Mouse (Mus musculus): ENCODE data around the gene Ranbp3. TPM values are rescaled to one million over a fixed set of nuclear protein-coding genes. Genes with fewer than 3 reads are reported as not detected.
"Not testable (repeated sequence)": the region's sequence is repeated elsewhere in the genome, so short reads cannot be mapped to it uniquely, and the experiment has no call there.

The Ranbp3 gene
- polyA plus RNA-seq (2014; fragmentation: Nextera tagmentation; extraction: Ambion mirVana): 105 and 115 TPM in 2 replicates

DNA sequence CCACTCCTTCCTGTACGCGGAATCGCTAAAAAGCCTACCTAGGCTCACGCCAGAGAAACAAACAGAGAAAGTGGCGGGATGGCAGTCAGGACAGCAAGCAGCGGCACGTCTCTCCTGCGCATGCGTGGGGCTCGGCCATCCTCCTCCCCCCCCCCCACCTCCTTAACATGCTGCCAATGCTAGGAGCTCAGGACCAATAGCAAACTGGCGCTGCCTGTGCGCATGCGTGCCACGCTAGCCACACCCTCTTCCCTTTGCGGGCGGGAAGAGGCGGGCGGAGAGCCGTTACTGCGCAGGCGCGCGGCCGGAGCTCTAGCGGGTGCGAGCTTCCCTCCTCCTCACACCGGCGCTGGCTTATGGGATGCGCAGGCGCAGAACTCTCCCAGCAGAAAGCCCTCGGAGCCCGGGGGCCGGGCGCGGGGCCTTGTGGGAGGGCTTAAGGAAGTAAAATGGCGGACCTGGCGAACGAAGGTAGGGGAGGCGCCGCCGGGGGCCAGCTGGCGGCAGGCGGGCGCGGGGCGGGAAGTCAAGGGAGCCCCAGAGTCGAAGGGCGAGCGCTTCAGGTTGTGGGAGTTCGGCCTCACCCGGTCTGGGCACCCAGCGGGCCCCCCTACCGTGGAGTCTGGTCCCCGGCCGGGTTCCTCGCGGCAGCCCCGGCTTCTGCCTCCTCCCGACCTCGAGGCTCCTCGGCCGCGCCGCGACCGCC is at the start of gene Ranbp3:
TSS of gene Ranbp3 (plus strand) at position 354 of the 706 bp plus-strand sequence.
- under 1% methylated on average over 59 of the region's 66 CpGs for WGBS
- Histone ChIP-seq H3K27ac (replicated peaks; ENCODE audit: low read depth, low read length) (peak within 1 kb of the TSS; percentile 81), H3K27me3 (ENCODE audit: control insufficient read depth, insufficient read depth, low read length) (no peaks in the 10 kb centered on the region; the same call in 1 of the 2 replicates), H3K9me3 (replicated peaks; ENCODE audit: control insufficient read depth, low read length) (no peaks in the 10 kb centered on the region), H3K4me3 (ENCODE audit: low read depth, low read length) (peak within 1 kb of the TSS; percentile 96), H3K9ac (replicated peaks; ENCODE audit: low read length) (peak within 1 kb of the TSS; percentile 93), H3K36me3 (replicated peaks; ENCODE audit: control insufficient read depth, insufficient read depth, low read depth, low read length) (no peaks in the 10 kb centered on the region; the same call in none of the 2 replicates), H3K4me2 (ENCODE audit: low read depth, low read length) (peak within 1 kb of the TSS; percentile 70), H3K4me1 (ENCODE audit: control insufficient read depth, insufficient read depth, low read length) (peaks cover 7% of the 10 kb centered on the region)
- DNase-seq (ENCODE audit: low spot score) (peak; percentile 99), ATAC-seq (replicated peaks; ENCODE audit: insufficient number of reproducible peaks, low FRiP score, low TSS enrichment, low read depth) (peak; percentile 84)

- Histone ChIP-seq H3K4me1 (ENCODE audit: control insufficient read depth, insufficient read depth, low read length) (no peaks in the 10 kb centered on the region), H3K9me3 (replicated peaks; ENCODE audit: control insufficient read depth, low read length) (no peaks in the 10 kb centered on the region), H3K9ac (replicated peaks; ENCODE audit: low read length) (no peak overlapping the region), H3K4me3 (ENCODE audit: low read depth, low read length) (peak overlapping the region; percentile 81; the same call in 1 of the 2 replicates), H3K27ac (replicated peaks; ENCODE audit: low read depth, low read length) (no peak overlapping the region), H3K36me3 (replicated peaks; ENCODE audit: control insufficient read depth, insufficient read depth, low read depth, low read length) (peaks cover 3% of the 10 kb centered on the region), H3K27me3 (ENCODE audit: control insufficient read depth, insufficient read depth, low read length) (no peaks in the 10 kb centered on the region), H3K4me2 (ENCODE audit: low read depth, low read length) (peak overlapping the region; percentile 56; the same call in 1 of the 2 replicates)
- DNase-seq (ENCODE audit: low spot score) (no peak), ATAC-seq (replicated peaks; ENCODE audit: insufficient number of reproducible peaks, low FRiP score, low TSS enrichment, low read depth) (no peak)
- WGBS: 83% methylated on average over 3 of the region's 3 CpGs
Observed at GRCm38 (mm10) chr17:56625495-56625894, 47.6 kb upstream of the Ranbp3 start.

DNA sequence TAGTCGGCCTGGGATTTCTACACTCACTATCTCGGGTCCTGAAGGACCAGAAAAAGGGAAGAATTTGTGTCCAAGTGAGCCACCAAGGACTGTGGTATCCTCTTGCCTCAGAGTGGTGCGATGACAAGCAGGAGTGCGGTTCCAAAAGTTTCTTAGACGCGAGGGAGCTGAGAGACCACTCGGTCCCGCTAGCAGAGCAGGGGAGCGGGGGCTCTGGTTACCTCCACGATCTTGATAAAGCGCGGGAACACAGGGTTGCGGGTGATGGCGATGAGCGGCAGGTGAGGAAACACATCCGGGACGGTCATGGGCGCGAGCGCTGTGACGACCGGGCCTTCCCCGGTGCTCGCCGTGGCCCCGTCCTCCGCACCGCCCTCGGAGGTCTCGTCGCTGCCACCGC is 46.8 kb upstream of the Ranbp3 start:
- Histone ChIP-seq H3K4me1 (ENCODE audit: control insufficient read depth, insufficient read depth, low read length) (no peaks in the 10 kb centered on the region), H3K4me3 (ENCODE audit: low read depth, low read length) (peak overlapping the region; percentile 81), H3K4me2 (ENCODE audit: low read depth, low read length) (peak overlapping the region; percentile 56), H3K36me3 (replicated peaks; ENCODE audit: control insufficient read depth, insufficient read depth, low read depth, low read length) (peaks cover 3% of the 10 kb centered on the region), H3K27me3 (ENCODE audit: control insufficient read depth, insufficient read depth, low read length) (no peaks in the 10 kb centered on the region), H3K27ac (replicated peaks; ENCODE audit: low read depth, low read length) (no peak overlapping the region), H3K9ac (replicated peaks; ENCODE audit: low read length) (peak overlapping the region; percentile 77), H3K9me3 (replicated peaks; ENCODE audit: control insufficient read depth, low read length) (no peaks in the 10 kb centered on the region)
- ATAC-seq (replicated peaks; ENCODE audit: insufficient number of reproducible peaks, low FRiP score, low TSS enrichment, low read depth) (peak; percentile 7), DNase-seq (ENCODE audit: low spot score) (no peak)
- under 1% methylated on average over 31 of the region's 32 CpGs for WGBS

GRCm38 (mm10) chr17:56626754-56627470 is 46.2 kb upstream of the Ranbp3 start, which contains the start of gene Lonp1:
Gene Lonp1 (minus strand): TSS chr17:56626887.
- Histone ChIP-seq H3K9ac (replicated peaks; ENCODE audit: low read length) (peak within 1 kb of the TSS; percentile 77), H3K9me3 (replicated peaks; ENCODE audit: control insufficient read depth, low read length) (no peaks in the 10 kb centered on the region), H3K4me3 (ENCODE audit: low read depth, low read length) (peak within 1 kb of the TSS; percentile 81), H3K4me2 (ENCODE audit: low read depth, low read length) (peak within 1 kb of the TSS; percentile 76), H3K27me3 (ENCODE audit: control insufficient read depth, insufficient read depth, low read length) (no peaks in the 10 kb centered on the region), H3K36me3 (replicated peaks; ENCODE audit: control insufficient read depth, insufficient read depth, low read depth, low read length) (peaks cover 2% of the 10 kb centered on the region), H3K27ac (replicated peaks; ENCODE audit: low read depth, low read length) (peak within 1 kb of the TSS; percentile 59), H3K4me1 (ENCODE audit: control insufficient read depth, insufficient read depth, low read length) (no peaks in the 10 kb centered on the region)
- ATAC-seq (replicated peaks; ENCODE audit: insufficient number of reproducible peaks, low FRiP score, low TSS enrichment, low read depth) (peak; percentile 90), DNase-seq (ENCODE audit: low spot score) (peak; percentile 100)
- under 1% methylated on average over 51 of the region's 51 CpGs for WGBS

GRCm38 (mm10) chr17:56627530-56628277 is 45.4 kb upstream of the Ranbp3 start, which contains the start of gene Catsperd:
Gene Catsperd (plus strand): TSS chr17:56628143.
- Histone ChIP-seq H3K4me2 (ENCODE audit: low read depth, low read length) (peak within 1 kb of the TSS; percentile 76), H3K27ac (replicated peaks; ENCODE audit: low read depth, low read length) (peak within 1 kb of the TSS; percentile 59), H3K36me3 (replicated peaks; ENCODE audit: control insufficient read depth, insufficient read depth, low read depth, low read length) (no peaks in the 10 kb centered on the region; the same call in none of the 2 replicates), H3K4me3 (ENCODE audit: low read depth, low read length) (peak within 1 kb of the TSS; percentile 81), H3K9me3 (replicated peaks; ENCODE audit: control insufficient read depth, low read length) (no peaks in the 10 kb centered on the region), H3K9ac (replicated peaks; ENCODE audit: low read length) (peak within 1 kb of the TSS; percentile 62), H3K4me1 (ENCODE audit: control insufficient read depth, insufficient read depth, low read length) (no peaks in the 10 kb centered on the region), H3K27me3 (ENCODE audit: control insufficient read depth, insufficient read depth, low read length) (no peaks in the 10 kb centered on the region)
- WGBS: 9% methylated on average over 26 of the region's 26 CpGs
- DNase-seq (ENCODE audit: low spot score): peak; percentile 55
- peak; percentile 46 for ATAC-seq (replicated peaks; ENCODE audit: insufficient number of reproducible peaks, low FRiP score, low TSS enrichment, low read depth)

GRCm38 (mm10) chr17:56629800-56630781 is 43.0 kb upstream of the Ranbp3 start:
- not testable (repeated sequence) for H3K4me1 ChIP-seq (ENCODE audit: control insufficient read depth, insufficient read depth, low read length); H3K9ac ChIP-seq (replicated peaks; ENCODE audit: low read length); H3K9me3 ChIP-seq (replicated peaks; ENCODE audit: control insufficient read depth, low read length); DNase-seq (ENCODE audit: low spot score); H3K4me2 ChIP-seq (ENCODE audit: low read depth, low read length); H3K4me3 ChIP-seq (ENCODE audit: low read depth, low read length); H3K27me3 ChIP-seq (ENCODE audit: control insufficient read depth, insufficient read depth, low read length); H3K36me3 ChIP-seq (replicated peaks; ENCODE audit: control insufficient read depth, insufficient read depth, low read depth, low read length); ATAC-seq (replicated peaks; ENCODE audit: insufficient number of reproducible peaks, low FRiP score, low TSS enrichment, low read depth); H3K27ac ChIP-seq (replicated peaks; ENCODE audit: low read depth, low read length)
- WGBS: 88% methylated on average over 27 of the region's 27 CpGs

DNA sequence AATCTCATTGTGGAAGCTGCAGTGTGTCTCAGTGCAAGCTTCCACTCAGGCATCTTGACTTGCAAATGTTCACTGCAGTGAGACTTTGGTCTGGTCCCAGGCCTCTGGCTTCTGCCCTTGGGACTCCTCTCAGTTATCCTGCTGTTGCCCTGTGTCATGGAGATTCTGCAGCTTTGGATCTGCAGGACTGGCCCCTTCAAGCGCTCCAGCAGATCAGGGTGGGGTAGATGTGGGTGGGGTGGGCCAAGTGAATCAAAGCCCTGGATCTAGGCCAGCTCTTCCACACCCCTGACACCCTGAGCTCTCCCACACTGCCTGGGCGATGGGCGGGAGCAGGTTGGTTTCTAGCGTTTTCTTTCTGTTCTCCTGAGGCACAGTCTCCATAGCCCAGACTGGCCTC is 41.3 kb upstream of the Ranbp3 start:
- Histone ChIP-seq H3K4me2 (ENCODE audit: low read depth, low read length) (no peak overlapping the region), H3K27me3 (ENCODE audit: control insufficient read depth, insufficient read depth, low read length) (no peaks in the 10 kb centered on the region), H3K9me3 (replicated peaks; ENCODE audit: control insufficient read depth, low read length) (no peaks in the 10 kb centered on the region), H3K4me3 (ENCODE audit: low read depth, low read length) (no peak overlapping the region), H3K27ac (replicated peaks; ENCODE audit: low read depth, low read length) (no peak overlapping the region), H3K4me1 (ENCODE audit: control insufficient read depth, insufficient read depth, low read length) (no peaks in the 10 kb centered on the region), H3K36me3 (replicated peaks; ENCODE audit: control insufficient read depth, insufficient read depth, low read depth, low read length) (no peaks in the 10 kb centered on the region), H3K9ac (replicated peaks; ENCODE audit: low read length) (no peak overlapping the region)
- 56% methylated on average over 4 of the region's 4 CpGs for WGBS
- ATAC-seq (replicated peaks; ENCODE audit: insufficient number of reproducible peaks, low FRiP score, low TSS enrichment, low read depth): no peak
- no peak for DNase-seq (ENCODE audit: low spot score)

All from embryonic facial prominence, embryonic 11.5 days (tissue).